Mouse (Mus musculus) lung, postnatal 0 days (tissue): ENCODE results near the gene Tbr1. TPM values are rescaled to one million over a fixed set of nuclear protein-coding genes. Genes with fewer than 3 reads are reported as not detected.

Source experiments
- ATAC-seq: fragments of 200-750 bp; cut with Nextera tagmentation; 2 replicates; pipeline ENCODE4 v1.8.0; 2017; ENCODE audit warnings: moderate library complexity
- DNase-seq: peaks from one replicate; pipeline ENCODE4 v3.0.0-alpha.2; 2016; ENCODE audit warnings: low spot score
- H3K27ac ChIP-seq: fragments of 300-500 bp; sonication (generic); 2 replicates; pipeline ENCODE4 v1.5.1; 2014; ENCODE audit warnings: antibody characterized with exemption, mild to moderate bottlenecking, low read length, mixed read lengths
- H3K27me3 ChIP-seq: fragments of 300-500 bp; sonication (generic); replicated peaks from 2 replicates; pipeline ENCODE4 v1.6.1; 2014; ENCODE audit warnings: low read length, mixed read lengths; ENCODE audit not compliant: insufficient read depth
- H3K36me3 ChIP-seq: fragments of 300-500 bp; sonication (generic); 2 replicates; pipeline ENCODE4 v1.6.1; 2014; ENCODE audit warnings: low read length, mixed read lengths; ENCODE audit not compliant: insufficient read depth
- H3K4me1 ChIP-seq: fragments of 300-500 bp; sonication (generic); 2 replicates; pipeline ENCODE4 v1.6.1; 2014; ENCODE audit warnings: antibody characterized with exemption, low read depth, low read length, mixed read lengths; ENCODE audit not compliant: insufficient read depth
- H3K4me2 ChIP-seq: fragments of 300-500 bp; sonication (generic); replicated peaks from 2 replicates; pipeline ENCODE4 v1.6.1; 2014; ENCODE audit warnings: low read depth, mild to moderate bottlenecking, low read length, moderate library complexity, mixed read lengths
- H3K4me3 ChIP-seq: fragments of 300-500 bp; sonication (generic); 2 replicates; pipeline ENCODE4 v1.5.1; 2014; ENCODE audit warnings: low read depth, low read length
- H3K9ac ChIP-seq: fragments of 300-500 bp; sonication (generic); replicated peaks from 2 replicates; pipeline ENCODE4 v1.6.1; 2014; ENCODE audit warnings: low read depth, mild to moderate bottlenecking
- H3K9me3 ChIP-seq: fragments of 300-500 bp; sonication (generic); 2 replicates; pipeline ENCODE4 v1.6.1; 2016; ENCODE audit warnings: low read length, mixed read lengths
- CTCF ChIP-seq: IDR thresholded peaks from 2 replicates; pipeline ENCODE4 v1.5.1; 2016; ENCODE audit warnings: antibody characterized with exemption, mild to moderate bottlenecking
- EP300 ChIP-seq: IDR thresholded peaks from 2 replicates; pipeline ENCODE4 v1.6.1; 2016; ENCODE audit warnings: antibody characterized with exemption, mild to moderate bottlenecking, control low read depth
- WGBS: fragments of 180-500 bp; shearing (Covaris S2); extraction: QIAGEN DNeasy Blood & Tissue Kit; methylation state at CpG from one replicate; pipeline ENCODE4 v1.1.7; 2014; 5-methylcytosine and 5-hydroxymethylcytosine counted together
- polyA plus RNA-seq: library from polyadenylated mRNA; unstranded; fragments of >200 nt; fragmentation: Nextera tagmentation; extraction: Ambion mirVana; gene quantifications from 2 replicates; pipeline ENCODE4 v1.2.1, GENCODE M21; 2015

Tbr1 gene
- polyA plus RNA-seq, 1 experiment from 2014 or later = 0.02 TPM

- Histone ChIP-seq H3K36me3 (0 out of 2 replicates have a peak, but pooled peaks cover 5% of the 10 kb centered on the region), H3K4me2 (no peak overlapping the region), H3K27me3 (no peaks in the 10 kb centered on the region), H3K4me1 (no peaks in the 10 kb centered on the region), H3K9ac (no peak overlapping the region), H3K4me3 (no peak overlapping the region), H3K9me3 (no peaks in the 10 kb centered on the region), H3K27ac (no peak overlapping the region)
- DNase-seq (no peak), ATAC-seq (no peak)
- TF ChIP-seq CTCF (no peak), EP300 (no peak)
Measured at GRCm38 (mm10) chr2:61780794-61781193, 21.9 kb upstream of the Tbr1 start.

- Histone ChIP-seq H3K27me3 (no peaks in the 10 kb centered on the region), H3K27ac (no peak overlapping the region), H3K9ac (no peak overlapping the region), H3K4me1 (no peaks in the 10 kb centered on the region), H3K4me2 (no peak overlapping the region), H3K4me3 (no peak overlapping the region), H3K9me3 (no peaks in the 10 kb centered on the region), H3K36me3 (no peaks in the 10 kb centered on the region)
- DNase-seq = no peak
- TF ChIP-seq CTCF (no peak), EP300 (no peak)
- no peak for ATAC-seq
- 67% methylated on average over 5 of the region's 5 CpGs for WGBS
Measured at GRCm38 (mm10) chr2:61794960-61795359, 7.8 kb upstream of the Tbr1 start.

GRCm38 (mm10) chr2:61798048-61798447, 4.7 kb upstream of the Tbr1 start:
- no peak for DNase-seq
- Histone ChIP-seq H3K4me3 (no peak overlapping the region), H3K9me3 (no peaks in the 10 kb centered on the region), H3K36me3 (no peaks in the 10 kb centered on the region), H3K4me1 (no peaks in the 10 kb centered on the region), H3K9ac (no peak overlapping the region), H3K4me2 (no peak overlapping the region), H3K27ac (no peak overlapping the region), H3K27me3 (no peaks in the 10 kb centered on the region; the same call in 1 of the 2 replicates)
- 97% methylated on average over 1 of the region's 1 CpGs for WGBS
- ATAC-seq = no peak
- TF ChIP-seq CTCF (no peak), EP300 (no peak)

- ATAC-seq = no peak
- Histone ChIP-seq H3K4me2 (0 out of 2 replicates have a peak overlapping the region, but pooled peaks have one; percentile 5), H3K9me3 (no peaks in the 10 kb centered on the region), H3K36me3 (no peaks in the 10 kb centered on the region), H3K27ac (no peak overlapping the region), H3K4me1 (0 out of 2 replicates have a peak, but pooled peaks cover 4% of the 10 kb centered on the region), H3K9ac (no peak overlapping the region), H3K27me3 (peaks cover 41% of the 10 kb centered on the region), H3K4me3 (no peak overlapping the region)
- no peak for TF ChIP-seq CTCF
- WGBS = 4% methylated on average over 28 of the region's 29 CpGs
- no peak for DNase-seq
Measured at GRCm38 (mm10) chr2:61803443-61804367, 975 bp downstream of the Tbr1 start.

GRCm38 (mm10) chr2:61804382-61804840, 1.7 kb downstream of the Tbr1 start:
- TF ChIP-seq EP300 = no peak
- Histone ChIP-seq H3K36me3 (no peaks in the 10 kb centered on the region), H3K4me2 (no peak overlapping the region), H3K27me3 (peaks cover 48% of the 10 kb centered on the region), H3K4me3 (0 out of 2 replicates have a peak overlapping the region, but pooled peaks have one; percentile 5), H3K27ac (no peak overlapping the region), H3K9me3 (no peaks in the 10 kb centered on the region), H3K4me1 (0 out of 2 replicates have a peak, but pooled peaks cover 4% of the 10 kb centered on the region), H3K9ac (no peak overlapping the region)
- ATAC-seq (no peak), DNase-seq (no peak)
- WGBS = 3% methylated on average over 10 of the region's 10 CpGs

- Histone ChIP-seq H3K36me3 (no peaks in the 10 kb centered on the region), H3K27ac (no peak overlapping the region), H3K9ac (no peak overlapping the region), H3K4me1 (0 out of 2 replicates have a peak, but pooled peaks cover 4% of the 10 kb centered on the region), H3K4me2 (no peak overlapping the region), H3K27me3 (peaks cover 53% of the 10 kb centered on the region), H3K4me3 (peak overlapping the region; percentile 5; the same call in 1 of the 2 replicates), H3K9me3 (no peaks in the 10 kb centered on the region)
- no peak for TF ChIP-seq EP300
- TF ChIP-seq CTCF = no peak
- DNase-seq (no peak), ATAC-seq (peak; percentile 23; the same call in 1 of the 2 replicates)
- 2% methylated on average over 39 of the region's 39 CpGs for WGBS
Measured at GRCm38 (mm10) chr2:61804841-61805540, 2.3 kb downstream of the Tbr1 start.
